Mouse (Mus musculus): ENCODE results near the gene Fcho2.

- TF ChIP-seq CTCF (IDR thresholded peaks at IDR 0.05; ENCODE audit: borderline replicate concordance, extremely low read depth, insufficient read depth, insufficient read length) (no peak), POLR2A (IDR thresholded peaks at IDR 0.05; ENCODE audit: borderline replicate concordance, extremely low read depth, insufficient read depth, insufficient read length, poor library complexity, severe bottlenecking) (no peak)
Observed at GRCm38 (mm10) chr13:98761771-98762170, 53.5 kb downstream of the Fcho2 start.

Measured in brain, embryonic 14.5 days (tissue).